Mouse (Mus musculus) cerebellum, postnatal 4 days (tissue): Measurements from ENCODE around the gene Rab5b.

Source experiments
- DNase-seq, 2 experiments: peaks; one replicate each; pipeline ENCODE4 v3.0.0; 2022; ENCODE audit warnings: low spot score in 2 of 2, mixed read lengths in 1 of 2

Gene Rab5b

DNA sequence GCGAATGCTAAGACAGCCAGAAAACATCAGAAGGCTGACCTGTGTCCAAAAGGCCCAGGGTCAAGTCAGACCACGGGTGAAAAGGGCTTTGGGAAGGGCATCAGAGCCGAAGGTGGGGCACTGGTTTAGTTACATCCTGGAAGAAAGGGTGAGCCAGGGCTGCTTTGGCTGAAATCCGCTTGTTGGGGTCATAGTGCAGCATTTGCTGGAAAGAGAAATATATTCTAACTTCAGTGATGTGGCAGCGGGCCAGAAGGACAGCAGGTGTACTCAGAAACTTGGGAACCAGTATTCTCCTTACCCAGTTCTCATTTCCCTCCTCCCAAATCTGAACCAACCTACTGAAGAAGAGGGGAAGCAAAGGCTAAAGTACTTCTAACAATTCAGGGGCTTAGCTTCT lies 2.9 kb upstream of the Rab5b start:
- no peak for DNase-seq

- DNase-seq, result no peak
Measured at GRCm38 (mm10) chr10:128697072-128697725, 1.1 kb upstream of the Rab5b start.

DNA sequence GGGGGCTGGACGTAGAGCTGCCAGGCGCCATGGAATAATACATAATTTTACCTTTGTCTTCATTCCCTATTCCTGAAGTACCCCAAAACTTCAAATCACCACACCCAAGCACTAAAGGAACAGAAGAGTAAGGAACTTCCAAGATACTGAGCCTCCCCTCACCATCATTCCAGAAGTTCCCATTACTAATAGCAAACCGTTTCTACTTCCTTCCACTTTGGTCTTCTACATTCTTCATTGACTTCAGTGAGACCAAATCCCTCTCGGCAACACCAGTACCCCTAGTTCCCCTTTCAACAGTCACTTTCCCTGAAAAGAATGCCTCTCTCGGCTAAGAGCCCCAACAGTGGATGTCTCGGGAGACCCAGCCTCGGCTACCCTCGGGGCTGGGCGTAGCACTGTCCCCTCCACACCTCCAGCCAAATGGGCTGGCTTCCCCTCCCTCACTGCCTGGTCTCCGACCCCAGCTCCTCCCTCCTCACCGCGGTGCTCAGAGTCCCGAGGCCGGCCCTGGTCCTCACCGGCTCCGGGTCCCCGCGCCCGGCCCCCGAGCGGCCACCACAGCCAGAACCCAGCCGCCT lies 563 bp downstream of the Rab5b start:
- no peak for DNase-seq

- DNase-seq, result no peak
Measured at GRCm38 (mm10) chr10:128674469-128675008, 21.5 kb downstream of the Rab5b start.

DNA sequence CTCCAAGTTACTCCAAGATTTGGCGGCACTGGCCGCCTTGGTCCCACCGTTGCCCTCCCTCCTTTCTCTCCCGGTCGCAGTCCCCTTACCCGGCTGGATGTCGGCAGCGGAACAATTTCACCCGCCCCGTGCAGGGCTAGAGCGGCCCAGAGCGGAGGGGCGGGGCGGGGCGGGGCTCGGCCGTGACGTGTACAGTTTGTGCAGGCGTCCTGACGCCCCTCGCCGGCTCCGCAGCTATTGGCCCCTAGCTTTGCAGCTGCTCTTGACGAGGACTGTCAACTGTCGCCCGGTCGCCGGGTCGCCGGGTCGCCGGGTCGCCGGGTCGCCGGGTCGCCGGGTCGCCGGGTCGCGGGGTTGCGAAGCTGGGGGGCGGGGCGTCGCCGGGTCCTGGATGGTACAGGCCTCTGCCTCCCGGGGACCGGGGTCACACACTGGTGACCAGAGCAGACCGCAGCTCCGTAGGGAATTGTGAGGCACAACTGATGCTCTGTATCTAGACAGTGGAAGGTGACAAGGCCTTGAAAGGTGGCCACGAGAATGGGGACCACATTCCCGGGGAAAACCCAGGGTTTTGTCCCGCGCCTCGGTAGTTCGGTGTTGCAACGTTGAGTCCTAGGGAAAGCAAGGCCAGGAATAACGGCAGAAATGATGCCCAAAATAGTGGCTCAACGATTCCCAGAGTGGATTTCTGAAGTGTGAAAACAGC lies 22.1 kb downstream of the Rab5b start, which contains the start of gene Suox:
TSS of gene Suox (minus strand) at position 311 of the 706 bp plus-strand sequence.
- DNase-seq, result peak; percentile 56 to 75

DNA sequence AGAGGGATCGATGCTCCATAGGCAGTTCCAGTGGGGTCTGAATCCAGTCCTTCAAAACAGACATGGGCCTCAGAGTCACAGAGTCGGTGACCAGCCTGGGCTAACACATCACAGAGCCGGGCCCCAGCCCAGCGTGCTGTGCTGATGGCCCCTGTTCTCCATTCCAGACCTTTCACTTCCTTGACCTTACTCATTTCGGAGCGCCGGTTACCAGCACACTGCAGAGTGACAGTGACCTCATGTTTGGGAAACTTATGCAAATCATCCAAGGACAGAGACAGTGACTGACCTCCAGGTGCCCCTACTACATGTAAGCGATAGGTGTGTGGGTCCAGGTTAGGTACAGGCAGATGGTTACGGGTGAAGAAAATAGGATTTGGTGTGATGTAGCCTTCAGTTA lies 24.9 kb downstream of the Rab5b start:
- DNase-seq, result no peak

DNA sequence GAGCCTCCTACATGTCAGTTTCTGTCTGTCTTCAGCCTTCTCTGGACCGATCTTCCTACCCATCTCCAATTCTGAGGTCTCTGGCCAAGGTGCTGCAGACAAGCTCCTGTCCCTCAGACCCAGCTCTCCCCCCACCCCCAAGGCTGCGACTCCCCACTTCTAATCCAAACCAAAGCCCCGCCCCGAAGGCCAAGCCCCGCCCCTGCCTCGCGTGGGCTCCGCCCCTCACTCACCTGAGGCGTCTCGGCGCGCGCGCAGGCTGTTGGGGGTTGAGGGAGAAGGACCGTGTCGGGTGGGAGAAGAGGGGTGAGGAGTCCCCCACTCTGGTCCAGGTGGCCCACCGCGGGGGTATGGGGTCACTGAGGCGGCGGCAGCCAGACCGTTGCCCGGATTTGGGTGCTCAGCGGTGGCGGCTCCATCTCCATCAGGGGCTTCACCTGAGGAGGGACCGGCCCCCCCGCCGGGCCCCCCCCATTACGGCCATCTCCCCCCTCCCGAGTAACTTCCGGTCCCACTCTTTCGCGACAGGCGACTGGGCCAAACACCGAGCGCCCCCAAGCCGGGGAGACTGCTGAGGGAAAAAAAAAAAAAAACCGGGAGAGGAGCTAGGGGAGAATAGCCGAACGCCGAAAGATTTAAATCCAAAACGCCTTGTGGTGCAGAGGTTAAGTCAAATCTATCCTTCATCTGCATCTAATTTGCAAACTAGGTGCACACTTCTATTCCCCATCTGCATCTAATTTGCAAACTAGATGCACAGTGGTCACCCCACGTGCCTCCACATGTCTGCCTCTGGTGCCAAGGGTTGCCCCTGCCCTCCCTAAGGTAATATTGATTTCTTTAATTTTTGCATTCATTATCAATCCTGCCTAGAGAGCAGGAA lies 27.0 kb downstream of the Rab5b start:
- DNase-seq, result peak; percentile 54 to 63

- no peak for DNase-seq
Measured at GRCm38 (mm10) chr10:128665806-128666205, 30.3 kb downstream of the Rab5b start.

DNA sequence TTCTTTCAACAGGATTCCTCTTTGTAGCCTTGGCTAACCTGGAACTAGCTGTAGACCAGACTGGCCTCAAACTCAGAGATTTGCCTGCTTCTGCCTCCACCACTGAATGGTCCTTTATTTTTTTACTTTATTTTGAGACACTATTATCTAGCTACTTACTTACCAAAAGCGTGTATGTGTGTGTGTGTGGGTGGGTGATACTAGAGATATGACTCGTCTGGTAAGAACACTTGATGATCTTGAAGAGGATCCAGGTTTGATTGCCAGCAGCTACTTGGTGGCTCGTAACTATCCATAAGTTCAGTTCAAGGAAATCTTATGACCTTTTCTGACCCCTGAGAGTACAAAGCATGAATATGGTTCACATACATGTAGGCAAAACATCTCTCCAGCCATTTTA lies 30.8 kb downstream of the Rab5b start:
- no peak for DNase-seq

DNA sequence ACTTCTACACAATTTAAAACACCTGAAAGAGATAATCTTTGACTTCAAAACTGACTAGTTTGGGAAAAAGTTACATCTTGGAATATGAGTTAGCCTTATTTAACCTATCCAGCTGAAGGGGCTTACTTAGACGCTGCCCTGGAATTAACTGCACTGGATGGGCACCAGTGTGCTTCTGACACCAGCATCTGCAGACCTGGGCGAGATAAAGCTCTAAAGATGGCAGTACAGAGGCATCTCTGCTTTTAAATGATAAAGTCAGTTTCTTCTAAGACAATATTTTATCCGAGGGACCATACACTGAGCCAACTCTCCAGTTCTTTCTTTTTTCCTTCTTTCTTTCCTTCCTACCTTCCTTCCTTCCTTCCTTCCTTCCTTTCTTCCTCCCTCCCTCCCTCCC lies 31.3 kb downstream of the Rab5b start:
- DNase-seq, result no peak

DNA sequence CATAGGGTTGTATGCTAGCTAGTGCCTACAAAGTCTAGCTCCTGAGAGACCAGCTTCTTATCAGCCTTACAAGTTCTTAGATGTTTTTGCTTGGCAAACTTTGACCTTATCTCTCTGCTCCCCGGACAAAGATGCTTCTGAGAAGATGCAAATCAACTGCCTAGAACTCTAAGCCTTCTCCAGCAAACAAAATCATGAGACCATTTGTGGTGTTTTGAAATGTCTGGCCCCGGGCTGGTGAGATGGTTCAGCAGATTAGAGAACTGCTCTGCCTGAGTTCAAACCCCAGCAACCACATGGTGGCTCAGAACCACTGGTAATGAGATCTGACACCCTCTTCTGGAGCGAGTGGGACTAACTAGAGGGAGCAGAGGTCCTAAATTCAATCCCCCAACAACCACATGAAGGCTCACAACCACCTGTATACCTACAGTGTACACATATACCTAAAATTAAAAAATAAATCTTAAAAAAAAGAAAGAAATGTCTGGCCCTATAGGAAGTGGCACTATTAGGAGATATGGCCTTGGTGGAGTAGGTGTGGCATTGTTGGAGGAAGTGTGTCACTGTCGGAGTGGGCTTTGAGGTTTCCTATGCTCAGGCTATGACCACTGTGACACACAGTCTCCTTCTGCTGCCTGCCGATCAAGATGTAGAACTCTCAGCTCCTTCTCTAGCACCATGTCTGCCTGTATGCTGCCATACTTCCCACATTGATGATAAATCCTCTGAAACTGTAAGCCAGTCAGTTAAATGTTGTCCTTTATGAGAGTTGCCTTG lies 32.4 kb downstream of the Rab5b start:
- no peak for DNase-seq

- DNase-seq, result no peak
Measured at GRCm38 (mm10) chr10:128662465-128662864, 33.6 kb downstream of the Rab5b start.

DNA sequence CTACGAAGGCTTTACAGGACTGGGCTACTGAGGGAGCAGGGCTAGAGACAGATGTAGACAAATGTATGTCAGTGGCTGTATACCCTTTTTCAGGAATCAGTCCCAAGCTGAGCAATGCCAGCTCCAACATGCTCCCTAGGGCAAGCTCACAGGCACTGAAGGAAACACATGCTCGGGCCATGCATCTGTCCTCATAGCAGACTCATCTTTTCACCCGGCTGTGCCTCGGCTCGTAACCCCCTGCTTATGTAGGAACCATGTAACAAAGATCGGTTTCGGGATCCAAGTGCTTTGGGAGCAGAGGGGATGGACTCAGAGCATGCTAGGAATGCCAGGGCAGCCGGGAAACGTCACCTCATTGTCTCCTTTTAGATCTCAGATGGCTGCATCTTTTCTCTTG lies 36.6 kb downstream of the Rab5b start:
- DNase-seq, result no peak

GRCm38 (mm10) chr10:128657844-128658243 lies 38.2 kb downstream of the Rab5b start:
- no peak for DNase-seq

DNA sequence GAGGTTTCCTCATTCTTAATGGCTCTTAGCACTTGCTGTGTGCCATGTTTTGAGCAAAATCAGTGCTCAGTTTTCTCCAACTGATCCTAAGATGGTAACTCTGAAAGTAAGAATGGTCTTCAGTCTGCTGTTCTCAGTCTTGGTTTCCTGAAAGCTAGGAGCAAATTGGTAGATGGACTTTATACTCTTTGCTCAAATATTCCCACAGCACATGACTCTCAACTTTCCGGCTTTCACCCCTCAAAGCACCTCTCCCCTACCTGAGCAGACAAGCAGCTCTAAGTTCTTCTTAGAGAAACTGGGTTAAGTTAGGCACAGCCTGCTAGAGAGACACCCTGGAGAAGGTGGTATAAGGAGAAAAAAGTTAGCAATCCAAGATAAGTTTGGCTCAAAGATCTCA lies 39.3 kb downstream of the Rab5b start:
- no peak for DNase-seq

DNA sequence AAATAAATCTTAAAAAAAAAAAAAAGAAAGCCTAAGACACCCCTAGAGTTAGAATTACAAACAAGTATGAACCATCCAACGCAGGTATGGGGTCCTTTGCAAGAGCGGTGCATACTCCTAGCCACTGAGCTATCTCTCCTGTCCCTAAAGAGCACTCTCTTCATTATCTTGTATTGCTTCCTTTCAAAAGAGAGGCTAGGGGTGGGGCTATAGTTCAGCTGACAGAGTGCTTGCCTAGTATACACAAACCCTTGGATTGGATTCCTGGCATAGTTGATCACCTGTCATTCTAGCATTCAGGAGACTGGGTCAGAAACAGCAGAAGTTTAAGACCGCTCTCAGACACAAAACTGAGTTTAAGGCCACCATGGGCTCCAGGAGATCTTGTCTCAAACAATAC lies 40.8 kb downstream of the Rab5b start:
- DNase-seq, result no peak

GRCm38 (mm10) chr10:128653866-128654265 lies 42.2 kb downstream of the Rab5b start:
- no peak for DNase-seq

- peak in 1 of 2 experiments; percentile 53 for DNase-seq
Measured at GRCm38 (mm10) chr10:128646139-128647089, 49.6 kb downstream of the Rab5b start.

GRCm38 (mm10) chr10:128645111-128646011 lies 50.7 kb downstream of the Rab5b start, which contains the start of gene Ikzf4:
Gene Ikzf4, minus strand, starts transcription at chr10:128645991.
- peak in 1 of 2 experiments; percentile 49 for DNase-seq
